Comparison of ENCODE assay signal across 28 mouse cellular contexts in the genomic region with DNA sequence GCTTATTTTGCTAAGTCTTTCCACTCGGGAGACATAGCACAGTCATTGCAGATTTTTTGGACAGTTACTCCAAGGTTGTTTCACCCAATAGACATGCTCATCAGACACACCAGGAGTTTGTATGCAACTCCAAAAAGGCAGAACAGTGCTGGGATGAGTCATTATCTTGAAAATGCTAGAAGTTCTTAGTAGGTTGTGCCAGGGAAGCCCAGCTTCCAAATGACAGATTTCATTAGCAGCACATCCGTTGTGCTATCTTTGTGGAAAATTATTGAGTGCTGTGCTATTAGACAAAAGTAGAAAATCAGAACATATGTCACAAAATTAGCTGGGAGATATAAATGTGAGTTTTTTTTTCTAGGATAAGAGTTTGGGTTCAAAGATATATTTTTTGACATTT.
DNase-seq lines count a peak whose midpoint lies in the region; ATAC-seq lines count a peak whose summit lies in the region.
"Had no signal": no experiment of that assay in that cellular context is flagged by ENCODE, and none has a peak within 500 bp of the region (broad histone marks: within the 10 kb centered on the region; RNA-seq: fewer than 3 reads in every experiment).

No protein-coding gene starts in this region.

- H3K4me1 ChIP-seq in lung, embryonic 16.5 days (replicated peaks; ENCODE audit: control insufficient read depth, insufficient read depth, low read length): no peaks in the 10 kb centered on the region
- H3K4me1 ChIP-seq: embryonic facial prominence, embryonic 12.5 days; embryonic facial prominence, embryonic 15.5 days; heart, embryonic 12.5 days; heart, embryonic 15.5 days; hindbrain, embryonic 10.5 days; hindbrain, embryonic 13.5 days had no signal

- peak; percentile 34; the same call in 1 of the 2 replicates for ATAC-seq in lung, embryonic 16.5 days (ENCODE audit: low read depth)
- ATAC-seq: activated CD4-positive, CD25-positive, alpha-beta regulatory T cell, adult 4 months; CD4-positive, CD25-positive, alpha-beta regulatory T cell, adult 4 months; forebrain, embryonic 14.5 days; forebrain, postnatal 0 days; hindbrain, embryonic 16.5 days had no signal

- no peaks in the 10 kb centered on the region for H3K36me3 ChIP-seq in lung, embryonic 16.5 days (ENCODE audit: control insufficient read depth, insufficient read depth, low read length)
- H3K36me3 ChIP-seq: embryonic facial prominence, embryonic 12.5 days; embryonic facial prominence, embryonic 15.5 days; heart, embryonic 12.5 days; heart, embryonic 15.5 days; hindbrain, embryonic 10.5 days; hindbrain, embryonic 13.5 days had no signal

- WGBS in lung, embryonic 16.5 days: 39% methylated on average over 2 of the region's 2 CpGs

- H3K9ac ChIP-seq in lung, embryonic 16.5 days (ENCODE audit: low read length): no peak overlapping the region
- H3K9ac ChIP-seq: embryonic facial prominence, embryonic 12.5 days; embryonic facial prominence, embryonic 15.5 days; forebrain, postnatal 0 days; heart, embryonic 12.5 days; heart, embryonic 15.5 days; hindbrain, embryonic 13.5 days had no signal

- no peaks in the 10 kb centered on the region for H3K27me3 ChIP-seq in lung, embryonic 16.5 days (ENCODE audit: control insufficient read depth, insufficient read depth, low read depth, low read length)
- H3K27me3 ChIP-seq: embryonic facial prominence, embryonic 12.5 days; embryonic facial prominence, embryonic 15.5 days; heart, embryonic 12.5 days; heart, embryonic 15.5 days; hindbrain, embryonic 13.5 days had no signal

- peak; percentile 6 for DNase-seq in layer of hippocampus, adult 9-11 months
- DNase-seq in layer of hippocampus, adult 8-10 months (ENCODE audit: low spot score in 2 of 2): no peak
- DNase-seq in lung, adult 18-20 months: no peak
- DNase-seq in Muller cell, postnatal 12 days (ENCODE audit: inconsistent ontology term): peak; percentile 76
- DNase-seq in brain, adult 2 months (ENCODE audit: low read depth, low spot score): peak; percentile 49
- no peak for DNase-seq in embryo, embryonic 11 days
- DNase-seq: adrenal gland, adult 8-10 months; adrenal gland, postnatal 25 days; cerebellum, adult 18-20 months; cerebellum, adult 9-10 months; cerebellum, postnatal 14 days; forebrain, postnatal 0 days; gastrocnemius, adult 2 months; gastrocnemius, postnatal 14 days; heart, adult 11 months; heart, postnatal 10 days; heart, postnatal 36 days had no signal

- no peak overlapping the region for H3K27ac ChIP-seq in lung, embryonic 16.5 days (ENCODE audit: low read length)
- H3K27ac ChIP-seq: embryonic facial prominence, embryonic 12.5 days; embryonic facial prominence, embryonic 15.5 days; gastrocnemius, adult 2 months; heart, embryonic 15.5 days; hindbrain, embryonic 10.5 days; hindbrain, embryonic 13.5 days had no signal

- no peak overlapping the region for H3K4me2 ChIP-seq in lung, embryonic 16.5 days (ENCODE audit: low read depth, low read length)
- H3K4me2 ChIP-seq: embryonic facial prominence, embryonic 12.5 days; embryonic facial prominence, embryonic 15.5 days; heart, embryonic 12.5 days; heart, embryonic 15.5 days; hindbrain, embryonic 13.5 days had no signal

- no peak overlapping the region for H3K4me3 ChIP-seq in lung, embryonic 16.5 days (ENCODE audit: low read length)
- H3K4me3 ChIP-seq: embryonic facial prominence, embryonic 12.5 days; embryonic facial prominence, embryonic 15.5 days; gastrocnemius, adult 2 months; heart, embryonic 12.5 days; heart, embryonic 15.5 days; hindbrain, embryonic 10.5 days; hindbrain, embryonic 13.5 days had no signal

- no peaks in the 10 kb centered on the region for H3K9me3 ChIP-seq in lung, embryonic 16.5 days (ENCODE audit: control insufficient read depth, low read length)
- H3K9me3 ChIP-seq: embryonic facial prominence, embryonic 12.5 days; embryonic facial prominence, embryonic 15.5 days; heart, embryonic 12.5 days; heart, embryonic 15.5 days; hindbrain, embryonic 10.5 days; hindbrain, embryonic 13.5 days had no signal

Comparison
In these comparisons a context has a peak if more than half of its experiments do, and no peak if none do; other contexts are left out.
1. DNase-seq: peak in layer of hippocampus, adult 9-11 months (single experiment), Muller cell, postnatal 12 days (single experiment) and brain, adult 2 months (single experiment); none in layer of hippocampus, adult 8-10 months (0 of 2), lung, adult 18-20 months (0 of 2) and embryo, embryonic 11 days (single experiment).